7 mouse cellular contexts compared by ENCODE assay signal in genomic region chr12:32897199-32898120, GRCm38 (mm10). TPM values are rescaled to one million over a fixed set of nuclear protein-coding genes. Genes with fewer than 3 reads are reported as not detected.
DNase-seq lines count a peak whose midpoint lies in the region; ATAC-seq and TF ChIP-seq lines count a peak whose summit lies in the region.

No protein-coding gene starts in this region.

- no peak overlapping the region for H3K9ac ChIP-seq in intestine, embryonic 16.5 days (ENCODE audit: low read depth, low read length)
- no peak overlapping the region for H3K9ac ChIP-seq in midbrain, embryonic 13.5 days (replicated peaks)

- peak; percentile 94 for TF ChIP-seq CTCF in small intestine, adult 2 months (IDR thresholded peaks at IDR 0.05; ENCODE audit: extremely low read depth, insufficient read length, insufficient replicate concordance, low read depth, low read length)

- H3K4me3 ChIP-seq in intestine, embryonic 16.5 days (ENCODE audit: low read length): no peak overlapping the region
- no peak overlapping the region for H3K4me3 ChIP-seq in midbrain, embryonic 13.5 days (replicated peaks)
- no peak overlapping the region for H3K4me3 ChIP-seq in small intestine, adult 2 months (ENCODE audit: low read depth, low read length)

- peak; percentile 90 to 91 for DNase-seq in adrenal gland, adult 18-20 months (ENCODE audit: low spot score in 2 of 2)
- DNase-seq in embryo, embryonic 10.5 days (ENCODE audit: low spot score): peak; percentile 93
- DNase-seq in gastrocnemius, postnatal 25 days: peak; percentile 74
- peak; percentile 87 to 92 for DNase-seq in left cerebral cortex, postnatal 14 days (ENCODE audit: low spot score in 2 of 2)

- no peaks in the 10 kb centered on the region for H3K27me3 ChIP-seq in intestine, embryonic 16.5 days (replicated peaks; ENCODE audit: control insufficient read depth, insufficient read depth, low read length)
- H3K27me3 ChIP-seq in midbrain, embryonic 13.5 days: no peaks in the 10 kb centered on the region
- H3K27me3 ChIP-seq in small intestine, adult 2 months (ENCODE audit: control insufficient read depth, insufficient read depth, low read length): no peaks in the 10 kb centered on the region

- no peaks in the 10 kb centered on the region for H3K9me3 ChIP-seq in intestine, embryonic 16.5 days (ENCODE audit: control insufficient read depth, low read length)
- no peaks in the 10 kb centered on the region for H3K9me3 ChIP-seq in midbrain, embryonic 13.5 days

- H3K4me2 ChIP-seq in intestine, embryonic 16.5 days (ENCODE audit: low read depth, low read length): no peak overlapping the region
- no peak overlapping the region for H3K4me2 ChIP-seq in midbrain, embryonic 13.5 days (replicated peaks)

- 52% methylated on average over 13 of the region's 13 CpGs for WGBS in intestine, embryonic 16.5 days
- WGBS in midbrain, embryonic 13.5 days: 51% methylated on average over 13 of the region's 13 CpGs
- WGBS in small intestine, adult 2 months: 46% methylated on average over 13 of the region's 13 CpGs

- H3K4me1 ChIP-seq in intestine, embryonic 16.5 days (ENCODE audit: control insufficient read depth, insufficient read depth, low read length): no peaks in the 10 kb centered on the region
- peaks cover 5% of the 10 kb centered on the region; the same call in 1 of the 2 replicates for H3K4me1 ChIP-seq in midbrain, embryonic 13.5 days (replicated peaks)
- H3K4me1 ChIP-seq in small intestine, adult 2 months (ENCODE audit: control insufficient read depth, insufficient read depth, insufficient read length, low read length): no peaks in the 10 kb centered on the region

- peak; percentile 60 for ATAC-seq in intestine, embryonic 16.5 days
- peak; percentile 90 for ATAC-seq in midbrain, embryonic 13.5 days

- intact Hi-C loops in left cerebral cortex, postnatal 14 days (cut with DNase I): loop anchor here (2.0 to 5.0 kb wide), 2 partner anchors 75 to 605 kb away; no protein-coding TSS in a partner anchor

- no peak for TF ChIP-seq POLR2A in small intestine, adult 2 months (IDR thresholded peaks at IDR 0.05; ENCODE audit: low read depth, low read length)

- H3K27ac ChIP-seq in intestine, embryonic 16.5 days (ENCODE audit: low read length): no peak overlapping the region
- H3K27ac ChIP-seq in midbrain, embryonic 13.5 days: no peak overlapping the region
- H3K27ac ChIP-seq in small intestine, adult 2 months (ENCODE audit: insufficient read depth, low read depth, low read length): no peak overlapping the region

- no peaks in the 10 kb centered on the region for H3K36me3 ChIP-seq in intestine, embryonic 16.5 days (ENCODE audit: control insufficient read depth, insufficient read depth, low read length)
- no peaks in the 10 kb centered on the region for H3K36me3 ChIP-seq in midbrain, embryonic 13.5 days
- H3K36me3 ChIP-seq in small intestine, adult 2 months (ENCODE audit: control insufficient read depth, insufficient read depth, low read length): no peaks in the 10 kb centered on the region

RNA-seq across cellular contexts. Expression of gene Sypl, which starts 56.2 kb away (rescaled TPM):
- total RNA-seq in adrenal gland, adult 18-20 months (2021): 100 to 1,000 TPM; 101 to 122 TPM
- total RNA-seq in gastrocnemius, postnatal 25 days (2021): 100 to 1,000 TPM; 124 to 147 TPM
- 168 and 172 TPM in 2 replicates for polyA plus RNA-seq in intestine, embryonic 16.5 days (2015; fragmentation: Nextera tagmentation; extraction: Ambion mirVana)
- 10 to 100 TPM; 31.7 to 34.7 TPM for total RNA-seq in left cerebral cortex, postnatal 14 days (2021)
- polyA plus RNA-seq in midbrain, embryonic 13.5 days (2015; fragmentation: Nextera tagmentation; extraction: Ambion mirVana): 33.3 and 36.8 TPM in 2 replicates
- 21.7 and 33.1 TPM in 2 replicates for polyA plus RNA-seq in small intestine, adult 2 months (2012; rRNA removed)
